Comparison of ENCODE assay signal across 15 mouse cellular contexts in the genomic region with DNA sequence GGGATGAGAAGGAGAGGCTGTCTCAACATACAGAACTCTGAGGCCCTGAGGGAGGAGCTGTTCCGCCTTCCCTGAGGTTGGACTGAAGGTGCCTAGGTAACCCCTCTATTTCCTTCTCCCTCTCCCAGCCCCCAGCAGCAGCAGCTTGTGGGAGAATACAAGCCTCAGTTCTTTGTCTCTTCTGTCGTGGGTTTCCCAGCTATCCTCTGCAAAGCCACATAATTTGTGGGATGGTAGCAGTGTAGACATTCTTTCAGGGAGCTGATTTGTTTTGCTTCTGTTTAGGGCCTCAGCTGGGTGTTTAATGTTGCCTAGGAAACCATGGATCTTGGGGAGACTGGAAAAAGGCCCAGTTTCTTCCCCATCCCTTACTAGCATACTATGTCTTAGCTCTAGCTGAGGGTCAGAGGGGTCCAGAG. TPM values are rescaled to one million over a fixed set of nuclear protein-coding genes. Genes with fewer than 3 reads are reported as not detected.
DNase-seq lines count a peak whose midpoint lies in the region; ATAC-seq and TF ChIP-seq lines count a peak whose summit lies in the region.
"Had no signal": no experiment of that assay in that cellular context is flagged by ENCODE, and none has a peak within 500 bp of the region (broad histone marks: within the 10 kb centered on the region; RNA-seq: fewer than 3 reads in every experiment).

No protein-coding gene starts in this region.

- intact Hi-C loops in gastrocnemius, adult 2 months (cut with DNase I), result no loop called here

- H3K27ac ChIP-seq in forebrain, embryonic 10.5 days, result peak overlapping the region; percentile 73
- H3K27ac ChIP-seq in forebrain, embryonic 15.5 days (replicated peaks), result no peak overlapping the region
- peak overlapping the region; percentile 48; the same call in 1 of the 2 replicates for H3K27ac ChIP-seq in forebrain, embryonic 13.5 days
- peak overlapping the region; percentile 11; the same call in 1 of the 2 replicates for H3K27ac ChIP-seq in hindbrain, postnatal 0 days
- peak overlapping the region; percentile 74 for H3K27ac ChIP-seq in neural tube, embryonic 13.5 days (replicated peaks)
- no peak overlapping the region for H3K27ac ChIP-seq in thymus, adult 2 months (ENCODE audit: control insufficient read depth, insufficient read depth, low read length)
- H3K27ac ChIP-seq in gastrocnemius, adult 2 months, result no peak overlapping the region
- H3K27ac ChIP-seq: limb, embryonic 15.5 days; lung, embryonic 15.5 days had no signal

- H3K27me3 ChIP-seq in forebrain, embryonic 10.5 days (ENCODE audit: poor library complexity, severe bottlenecking), result no peaks in the 10 kb centered on the region
- no peaks in the 10 kb centered on the region for H3K27me3 ChIP-seq in forebrain, embryonic 15.5 days
- no peaks in the 10 kb centered on the region for H3K27me3 ChIP-seq in forebrain, embryonic 13.5 days
- H3K27me3 ChIP-seq in hindbrain, postnatal 0 days (ENCODE audit: insufficient read depth, low read length), result no peaks in the 10 kb centered on the region
- no peaks in the 10 kb centered on the region for H3K27me3 ChIP-seq in neural tube, embryonic 13.5 days
- no peaks in the 10 kb centered on the region for H3K27me3 ChIP-seq in thymus, adult 2 months (ENCODE audit: control insufficient read depth, insufficient read depth, low read length)
- H3K27me3 ChIP-seq: limb, embryonic 15.5 days; lung, embryonic 15.5 days had no signal

- no peak overlapping the region for H3K9ac ChIP-seq in forebrain, embryonic 15.5 days (replicated peaks)
- no peak overlapping the region for H3K9ac ChIP-seq in forebrain, embryonic 13.5 days
- no peak overlapping the region for H3K9ac ChIP-seq in hindbrain, postnatal 0 days (replicated peaks; ENCODE audit: low read length)
- H3K9ac ChIP-seq in neural tube, embryonic 13.5 days, result no peak overlapping the region
- H3K9ac ChIP-seq: limb, embryonic 15.5 days; lung, embryonic 15.5 days had no signal

- DNase-seq in forebrain, embryonic 10.5 days (ENCODE audit: extremely low spot score, low spot score), result no peak
- peak; percentile 36 for DNase-seq in hindbrain, postnatal 0 days (ENCODE audit: low spot score)
- no peak for DNase-seq in right cerebral cortex, postnatal 4 days
- no peak for DNase-seq in thymus, adult 2 months
- DNase-seq in gastrocnemius, adult 2 months, result no peak
- DNase-seq: cerebellum, adult 18-20 months; embryo, embryonic 11 days; gastrocnemius, postnatal 36 days; kidney, postnatal 10 days; thymus, adult 18-20 months had no signal

- peaks cover 5% of the 10 kb centered on the region; the same call in 1 of the 2 replicates for H3K9me3 ChIP-seq in forebrain, embryonic 10.5 days
- no peaks in the 10 kb centered on the region for H3K9me3 ChIP-seq in forebrain, embryonic 15.5 days
- H3K9me3 ChIP-seq in forebrain, embryonic 13.5 days (replicated peaks), result no peaks in the 10 kb centered on the region
- H3K9me3 ChIP-seq in hindbrain, postnatal 0 days (ENCODE audit: low read length), result no peaks in the 10 kb centered on the region
- peaks cover 5% of the 10 kb centered on the region; the same call in 1 of the 2 replicates for H3K9me3 ChIP-seq in neural tube, embryonic 13.5 days
- H3K9me3 ChIP-seq: limb, embryonic 15.5 days; lung, embryonic 15.5 days had no signal

- no peak for ATAC-seq in forebrain, embryonic 15.5 days (replicated peaks)
- ATAC-seq in forebrain, embryonic 13.5 days, result peak; percentile 19; the same call in 1 of the 2 replicates
- peak; percentile 51; the same call in 1 of the 2 replicates for ATAC-seq in hindbrain, postnatal 0 days
- ATAC-seq in neural tube, embryonic 13.5 days (ENCODE audit: low read depth), result peak; percentile 85

- TF ChIP-seq CTCF in hindbrain, postnatal 0 days (IDR thresholded peaks at IDR 0.05; ENCODE audit: low read depth), result peak; percentile 27
- no peak for TF ChIP-seq CTCF in thymus, adult 2 months (IDR thresholded peaks at IDR 0.05; ENCODE audit: borderline replicate concordance, control insufficient read depth, extremely low read depth, insufficient read depth, low read length, poor library complexity)
- no peak for TF ChIP-seq CTCF in gastrocnemius, adult 2 months (IDR thresholded peaks at IDR 0.05)

- peaks cover 13% of the 10 kb centered on the region for H3K4me1 ChIP-seq in forebrain, embryonic 10.5 days
- peaks cover 6% of the 10 kb centered on the region for H3K4me1 ChIP-seq in forebrain, embryonic 15.5 days
- H3K4me1 ChIP-seq in forebrain, embryonic 13.5 days, result peaks cover 18% of the 10 kb centered on the region
- H3K4me1 ChIP-seq in hindbrain, postnatal 0 days (ENCODE audit: insufficient read depth, low read length), result peaks cover 8% of the 10 kb centered on the region
- peaks cover 23% of the 10 kb centered on the region for H3K4me1 ChIP-seq in neural tube, embryonic 13.5 days (replicated peaks)
- H3K4me1 ChIP-seq in thymus, adult 2 months (replicated peaks; ENCODE audit: control insufficient read depth, insufficient read depth, low read length), result no peaks in the 10 kb centered on the region
- H3K4me1 ChIP-seq: limb, embryonic 15.5 days had no signal

- WGBS in forebrain, embryonic 10.5 days, result 39% methylated on average over 2 of the region's 2 CpGs
- 38% methylated on average over 2 of the region's 2 CpGs for WGBS in forebrain, embryonic 15.5 days
- 28% methylated on average over 2 of the region's 2 CpGs for WGBS in forebrain, embryonic 13.5 days
- WGBS in hindbrain, postnatal 0 days, result 21% methylated on average over 2 of the region's 2 CpGs
- WGBS in neural tube, embryonic 13.5 days, result 13% methylated on average over 2 of the region's 2 CpGs
- 71% methylated on average over 2 of the region's 2 CpGs for WGBS in thymus, adult 2 months

- no peak for TF ChIP-seq POLR2A in thymus, adult 2 months (IDR thresholded peaks at IDR 0.05; ENCODE audit: control insufficient read depth, extremely low read depth, insufficient read depth, low read length, poor library complexity)

- H3K4me2 ChIP-seq in forebrain, embryonic 15.5 days (replicated peaks), result no peak overlapping the region
- H3K4me2 ChIP-seq in forebrain, embryonic 13.5 days, result no peak overlapping the region
- H3K4me2 ChIP-seq in hindbrain, postnatal 0 days (ENCODE audit: low read depth, low read length), result no peak overlapping the region
- no peak overlapping the region for H3K4me2 ChIP-seq in neural tube, embryonic 13.5 days
- H3K4me2 ChIP-seq: limb, embryonic 15.5 days; lung, embryonic 15.5 days had no signal

- no peak overlapping the region for H3K4me3 ChIP-seq in forebrain, embryonic 10.5 days
- H3K4me3 ChIP-seq in forebrain, embryonic 15.5 days, result no peak overlapping the region
- H3K4me3 ChIP-seq in forebrain, embryonic 13.5 days, result no peak overlapping the region
- H3K4me3 ChIP-seq in hindbrain, postnatal 0 days (ENCODE audit: low read length), result no peak overlapping the region
- no peak overlapping the region for H3K4me3 ChIP-seq in neural tube, embryonic 13.5 days
- H3K4me3 ChIP-seq in thymus, adult 2 months (ENCODE audit: control insufficient read depth, insufficient read depth, low read length), result no peak overlapping the region
- H3K4me3 ChIP-seq in gastrocnemius, adult 2 months, result no peak overlapping the region
- H3K4me3 ChIP-seq: limb, embryonic 15.5 days; lung, embryonic 15.5 days had no signal

- no peaks in the 10 kb centered on the region for H3K36me3 ChIP-seq in forebrain, embryonic 10.5 days (replicated peaks)
- H3K36me3 ChIP-seq in forebrain, embryonic 15.5 days, result no peaks in the 10 kb centered on the region
- H3K36me3 ChIP-seq in forebrain, embryonic 13.5 days (ENCODE audit: poor library complexity, severe bottlenecking), result no peaks in the 10 kb centered on the region
- H3K36me3 ChIP-seq in hindbrain, postnatal 0 days (ENCODE audit: insufficient read depth, low read length), result no peaks in the 10 kb centered on the region
- H3K36me3 ChIP-seq in neural tube, embryonic 13.5 days, result no peaks in the 10 kb centered on the region
- no peaks in the 10 kb centered on the region for H3K36me3 ChIP-seq in thymus, adult 2 months (ENCODE audit: control insufficient read depth, insufficient read depth, low read length)
- H3K36me3 ChIP-seq: limb, embryonic 15.5 days; lung, embryonic 15.5 days had no signal

RNA-seq across cellular contexts. Expression of a gene that starts 34.1 kb away (rescaled TPM):
- polyA plus RNA-seq in forebrain, embryonic 10.5 days (2016; fragmentation: Nextera tagmentation; extraction: Ambion mirVana), result 59.2 and 62.2 TPM in 2 replicates
- 97.6 and 106 TPM in 2 replicates for polyA plus RNA-seq in forebrain, embryonic 15.5 days (2015; fragmentation: Nextera tagmentation; extraction: Ambion mirVana)
- polyA plus RNA-seq in forebrain, embryonic 13.5 days (2015; fragmentation: Nextera tagmentation; extraction: Ambion mirVana), result 86.8 and 91.1 TPM in 2 replicates
- total RNA-seq in hindbrain, postnatal 0 days (2014; rRNA removed), result 74.0 and 111 TPM in 2 replicates
- polyA plus RNA-seq in hindbrain, postnatal 0 days (2015; fragmentation: Nextera tagmentation; extraction: Ambion mirVana), result 89.8 and 94.6 TPM in 2 replicates
- 96.4 and 99.8 TPM in 2 replicates for polyA plus RNA-seq in neural tube, embryonic 13.5 days (2015; fragmentation: Nextera tagmentation; extraction: Ambion mirVana)
- 50.4 and 53.2 TPM in 2 replicates for polyA plus RNA-seq in thymus, adult 2 months (2012; rRNA removed)
- total RNA-seq in gastrocnemius, adult 2 months (2021), result 10 to 100 TPM; 31.7 to 37.6 TPM

RNA-seq across cellular contexts. Expression of a gene that starts 37.3 kb away (rescaled TPM):
- 24.4 and 25.4 TPM in 2 replicates for polyA plus RNA-seq in forebrain, embryonic 10.5 days (2016; fragmentation: Nextera tagmentation; extraction: Ambion mirVana)
- 4.9 and 6.8 TPM in 2 replicates for polyA plus RNA-seq in forebrain, embryonic 15.5 days (2015; fragmentation: Nextera tagmentation; extraction: Ambion mirVana)
- 8.7 and 11.6 TPM in 2 replicates for polyA plus RNA-seq in forebrain, embryonic 13.5 days (2015; fragmentation: Nextera tagmentation; extraction: Ambion mirVana)
- total RNA-seq in hindbrain, postnatal 0 days (2014; rRNA removed), result 5.7 and 8.0 TPM in 2 replicates
- 3.6 and 4.8 TPM in 2 replicates for polyA plus RNA-seq in hindbrain, postnatal 0 days (2015; fragmentation: Nextera tagmentation; extraction: Ambion mirVana)
- polyA plus RNA-seq in neural tube, embryonic 13.5 days (2015; fragmentation: Nextera tagmentation; extraction: Ambion mirVana), result 5.6 and 6.6 TPM in 2 replicates
- polyA plus RNA-seq in thymus, adult 2 months (2012; rRNA removed), result 9.2 and 10.7 TPM in 2 replicates
- total RNA-seq in gastrocnemius, adult 2 months (2021), result under 1 TPM in 1 of 2 experiments, not detected in 1; 0.53 TPM

Comparison
In these comparisons a context has a peak if more than half of its experiments do, and no peak if none do; other contexts are left out.
1. H3K27ac ChIP-seq: peak in forebrain, embryonic 10.5 days (single experiment), forebrain, embryonic 13.5 days (single experiment), hindbrain, postnatal 0 days (single experiment) and neural tube, embryonic 13.5 days (single experiment); none in forebrain, embryonic 15.5 days (single experiment), thymus, adult 2 months (single experiment) and gastrocnemius, adult 2 months (single experiment).